Mouse (Mus musculus): Measurements from ENCODE around the gene Lrrk2.

Lrrk2 gene

GRCm38 (mm10) chr15:91672645-91673568 is at the start of gene Lrrk2:
Lrrk2 (plus strand) TSS chr15:91673175.
- DNase-seq (ENCODE audit: low read depth, low spot score): peak; percentile 88

GRCm38 (mm10) chr15:91624475-91624874 is 48.5 kb upstream of the Lrrk2 start:
- DNase-seq (ENCODE audit: low read depth, low spot score): no peak

- DNase-seq (ENCODE audit: low read depth, low spot score): peak; percentile 47
These were observed 43.8 kb upstream of the Lrrk2 start for GRCm38 (mm10) chr15:91629137-91629536.

DNA sequence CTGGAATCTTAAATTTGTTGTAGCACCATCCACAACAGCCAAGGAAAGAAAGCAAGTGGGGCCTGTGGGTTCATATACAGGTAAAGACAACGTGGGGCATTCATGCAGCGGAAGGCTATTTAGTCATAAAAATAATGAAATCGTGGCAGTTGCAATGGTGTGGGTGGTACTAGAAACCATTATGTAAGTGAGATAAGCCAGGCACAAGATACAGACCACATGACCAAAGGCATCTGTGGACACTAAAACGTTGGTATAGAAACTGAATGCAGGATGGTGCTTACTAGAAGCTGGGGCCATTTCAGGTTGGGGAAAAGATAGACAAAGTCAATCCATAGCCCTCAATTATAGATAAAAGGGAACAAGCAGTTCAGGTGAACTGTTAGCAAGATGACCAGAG is 40.5 kb upstream of the Lrrk2 start:
- no peak for DNase-seq (ENCODE audit: low read depth, low spot score)

GRCm38 (mm10) chr15:91633051-91633450 is 39.9 kb upstream of the Lrrk2 start:
- no peak for DNase-seq (ENCODE audit: low read depth, low spot score)

GRCm38 (mm10) chr15:91633806-91634205 is 39.2 kb upstream of the Lrrk2 start:
- DNase-seq (ENCODE audit: low read depth, low spot score): no peak

DNA sequence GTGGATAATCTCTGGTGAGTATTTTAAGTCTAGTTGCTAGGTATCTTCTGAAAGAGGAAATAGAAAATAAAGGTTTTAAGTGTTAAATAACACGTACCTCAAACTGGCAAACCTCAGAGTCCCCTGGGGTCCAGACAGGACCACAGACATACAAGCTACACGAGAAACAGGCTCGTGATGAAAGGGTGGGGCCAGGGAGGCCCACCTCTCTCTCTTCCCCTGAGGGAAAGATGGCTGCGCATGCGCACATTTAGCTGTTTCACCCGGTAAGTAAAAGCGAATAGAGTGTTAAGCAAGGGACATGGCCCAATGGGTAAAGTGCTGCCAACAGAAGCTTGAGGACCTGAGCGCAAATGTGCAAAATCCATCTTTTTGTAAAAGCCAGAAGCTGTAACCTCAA is 38.7 kb upstream of the Lrrk2 start:
- DNase-seq (ENCODE audit: low read depth, low spot score): no peak

DNA sequence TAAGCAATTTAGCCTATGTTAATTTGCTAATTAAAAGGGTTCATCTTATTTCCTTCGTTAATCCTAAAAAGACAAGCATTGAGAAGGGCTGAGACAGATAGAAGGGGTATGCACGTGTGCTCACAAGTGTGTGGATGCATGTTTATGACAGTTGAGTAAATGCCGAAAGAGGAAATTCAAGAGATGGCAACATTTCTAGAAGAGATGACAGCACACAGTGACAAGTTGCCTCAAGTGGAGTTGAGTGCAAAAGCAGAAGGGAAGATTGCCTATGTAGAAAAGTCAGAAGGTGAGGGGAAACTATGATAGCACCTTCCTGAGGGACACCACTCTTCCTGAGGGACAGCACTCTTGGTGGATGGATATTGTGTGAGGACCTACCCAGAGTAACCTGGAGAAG is 31.3 kb upstream of the Lrrk2 start:
- DNase-seq (ENCODE audit: low read depth, low spot score): no peak

DNA sequence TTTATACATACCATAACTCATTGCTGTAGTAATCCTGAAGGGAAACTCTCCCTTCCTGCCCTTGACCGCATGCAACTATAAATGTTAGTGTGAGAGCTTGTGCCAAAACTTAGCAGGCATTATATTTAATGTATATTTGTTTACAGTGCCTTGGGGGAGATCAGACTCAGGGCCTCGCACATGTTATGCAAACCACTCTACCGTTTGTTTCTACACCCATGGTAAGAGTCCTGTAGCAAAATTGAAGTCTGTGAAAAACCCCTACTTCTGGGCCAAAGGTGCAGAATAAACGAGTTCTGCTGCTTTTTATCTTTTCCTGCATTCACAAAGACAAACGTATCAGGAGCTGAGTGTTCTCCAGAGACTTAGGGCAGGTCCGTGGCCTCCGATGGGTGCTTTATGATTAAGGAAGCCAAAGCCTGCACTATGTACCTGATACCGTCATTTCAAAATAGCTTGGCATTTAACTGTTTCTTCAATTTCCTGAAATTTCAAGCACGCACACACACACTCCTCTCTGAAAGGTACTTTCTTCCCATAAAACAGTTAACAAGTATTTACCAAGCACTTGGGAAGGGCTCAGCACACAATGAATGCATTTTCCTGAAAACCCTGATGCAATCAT is 30.2 kb upstream of the Lrrk2 start:
- no peak for DNase-seq (ENCODE audit: low read depth, low spot score)

DNA sequence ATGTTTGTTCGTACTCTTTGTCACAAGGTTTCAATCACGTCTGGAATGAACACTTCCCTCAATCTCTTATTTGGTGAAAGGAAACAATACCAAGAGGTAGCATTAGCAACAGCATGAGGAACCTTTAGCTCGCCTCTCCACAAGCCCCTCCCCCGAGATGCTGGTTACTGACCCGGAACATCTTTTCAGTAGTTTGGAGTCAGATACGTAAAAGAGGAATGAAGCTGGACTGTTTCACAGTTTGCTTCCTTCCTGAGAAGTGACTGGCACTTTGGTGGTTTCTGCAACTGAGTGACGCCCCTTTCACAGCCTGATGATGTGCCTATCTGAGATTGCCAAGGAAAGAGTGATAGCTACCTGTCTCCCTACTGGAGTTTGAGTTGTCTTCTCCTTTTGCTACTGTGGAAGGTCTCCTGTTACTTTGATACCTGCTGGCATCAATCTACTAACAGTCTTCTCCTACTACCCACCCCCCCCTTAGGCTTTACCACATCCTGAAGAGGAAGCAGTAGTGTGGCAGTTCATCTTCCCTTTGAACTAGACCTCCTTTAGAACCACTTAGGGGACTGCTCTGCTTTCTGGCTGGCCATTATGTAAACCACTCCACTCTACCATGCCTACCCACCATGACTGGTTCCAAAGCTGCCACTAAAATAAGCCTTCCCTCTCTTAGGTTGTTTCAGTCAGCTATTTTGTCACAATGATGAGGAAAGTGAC is 29.2 kb upstream of the Lrrk2 start:
- no peak for DNase-seq (ENCODE audit: low read depth, low spot score)

GRCm38 (mm10) chr15:91650270-91650669 is 22.7 kb upstream of the Lrrk2 start:
- no peak for DNase-seq (ENCODE audit: low read depth, low spot score)

DNA sequence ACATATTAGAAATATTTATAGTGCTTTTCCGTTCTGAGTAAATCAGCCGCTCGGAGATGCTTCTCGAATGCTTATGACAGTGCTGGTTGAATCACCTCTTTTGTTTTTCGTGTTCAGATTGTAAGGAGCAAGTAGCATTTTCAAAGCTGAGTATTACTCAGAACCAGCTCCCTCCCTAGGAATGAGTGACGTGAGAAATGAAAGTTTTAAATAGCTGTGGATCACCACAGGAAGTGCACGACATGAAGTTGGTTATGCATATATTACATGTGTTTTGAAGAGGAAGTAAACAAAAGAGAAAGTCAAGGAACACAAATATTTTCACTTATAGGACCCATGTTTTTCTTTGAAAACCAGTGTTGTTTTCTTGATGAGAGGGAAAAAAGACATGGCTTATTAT is 21.5 kb upstream of the Lrrk2 start:
- peak; percentile 78 for DNase-seq (ENCODE audit: low read depth, low spot score)

DNA sequence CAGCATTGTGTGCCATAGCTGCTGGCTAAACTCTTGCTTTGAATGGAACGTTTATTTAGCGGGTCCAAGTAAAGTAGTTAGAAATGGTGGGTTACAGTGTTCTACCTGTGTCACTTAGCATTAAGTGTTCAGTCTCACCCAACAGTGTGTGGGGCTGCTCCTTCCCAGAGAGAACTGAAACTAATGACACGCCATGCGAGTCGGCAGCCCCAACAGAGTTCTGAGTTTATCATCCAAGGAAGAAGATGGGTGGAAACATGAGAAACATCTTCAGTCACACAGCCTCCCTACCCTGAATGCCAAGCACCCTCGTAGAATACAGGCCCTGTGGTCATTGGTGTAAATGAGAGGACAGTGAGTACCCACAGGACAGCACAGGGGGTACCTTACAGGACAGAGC is 14.7 kb upstream of the Lrrk2 start:
- DNase-seq (ENCODE audit: low read depth, low spot score): no peak

DNA sequence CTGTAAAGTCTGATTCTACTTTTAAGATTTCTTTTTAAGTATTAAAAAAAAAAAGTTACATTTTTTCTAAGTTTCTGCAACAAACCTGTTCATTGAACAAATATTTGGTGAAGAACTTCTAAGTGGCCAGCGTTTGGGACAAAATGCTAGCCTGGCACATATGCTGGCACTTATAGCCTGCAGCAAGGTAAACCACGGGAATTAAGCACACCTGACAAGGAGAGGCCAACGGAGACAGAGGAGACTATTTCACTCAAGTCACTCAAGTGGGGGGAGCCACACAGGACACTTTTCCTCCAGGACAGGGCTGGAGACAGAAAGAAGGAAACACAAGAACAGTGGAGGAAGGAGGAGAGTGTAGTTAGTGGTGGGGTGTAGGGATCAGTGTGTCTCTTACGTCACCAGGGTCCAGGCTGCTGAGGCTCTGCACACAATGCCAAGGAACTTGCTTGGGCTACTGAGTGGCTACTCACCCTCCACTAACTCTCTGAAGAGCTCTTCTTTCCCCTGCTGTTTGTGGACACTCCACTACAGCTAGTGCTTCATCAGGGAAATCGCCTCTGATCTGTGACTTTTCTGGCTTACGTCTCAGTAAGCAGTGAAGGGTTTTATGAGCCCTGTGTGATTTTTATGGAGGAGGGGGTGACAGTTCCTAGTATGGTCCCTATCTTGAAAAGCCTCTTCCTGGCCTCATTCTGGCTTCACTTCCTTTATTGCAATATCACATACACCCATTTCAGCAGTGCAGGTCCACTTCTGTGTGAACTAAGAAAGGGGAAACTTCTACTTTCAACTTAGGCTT is 12.5 kb upstream of the Lrrk2 start:
- no peak for DNase-seq (ENCODE audit: low read depth, low spot score)

DNA sequence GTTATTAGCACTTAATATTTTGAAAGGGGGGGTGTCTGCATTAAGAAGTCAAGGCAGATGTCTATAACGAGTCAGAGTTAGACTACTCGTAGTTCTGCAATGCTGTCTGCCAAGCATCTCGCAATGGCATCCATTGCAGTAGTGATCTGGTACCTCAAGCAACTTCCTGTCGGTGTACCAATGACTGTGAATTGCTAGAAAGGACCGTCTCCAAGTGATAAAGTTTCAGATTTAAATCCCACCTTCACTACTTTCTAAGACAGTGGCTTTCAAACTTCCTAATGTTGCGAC is 12.0 kb upstream of the Lrrk2 start:
- no peak for DNase-seq (ENCODE audit: low read depth, low spot score)

DNA sequence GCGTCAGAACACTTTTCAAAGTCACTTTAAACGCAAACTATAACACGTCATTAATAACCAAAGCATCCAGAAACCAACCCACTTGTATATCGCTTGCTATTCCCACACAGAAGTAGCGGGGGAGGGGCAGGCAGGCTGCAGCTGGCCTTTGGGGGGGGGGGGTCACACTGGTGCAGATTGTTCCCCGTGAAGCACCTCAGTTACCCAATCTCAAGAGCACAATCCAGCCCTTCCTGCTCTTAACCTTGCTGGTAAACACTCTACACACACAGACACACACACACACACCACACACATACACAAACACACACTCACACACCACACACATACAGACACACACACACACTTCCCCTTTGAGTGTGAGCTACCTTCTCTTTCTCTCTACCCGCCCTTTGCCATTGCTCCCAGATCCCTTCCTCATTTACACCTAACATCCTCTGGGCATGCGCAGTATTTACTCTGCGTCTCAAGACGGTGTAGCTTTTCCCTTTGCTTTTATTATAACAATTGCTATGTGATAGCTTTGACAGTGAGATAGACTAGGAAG is 8.3 kb upstream of the Lrrk2 start:
- DNase-seq (ENCODE audit: low read depth, low spot score): no peak

DNA sequence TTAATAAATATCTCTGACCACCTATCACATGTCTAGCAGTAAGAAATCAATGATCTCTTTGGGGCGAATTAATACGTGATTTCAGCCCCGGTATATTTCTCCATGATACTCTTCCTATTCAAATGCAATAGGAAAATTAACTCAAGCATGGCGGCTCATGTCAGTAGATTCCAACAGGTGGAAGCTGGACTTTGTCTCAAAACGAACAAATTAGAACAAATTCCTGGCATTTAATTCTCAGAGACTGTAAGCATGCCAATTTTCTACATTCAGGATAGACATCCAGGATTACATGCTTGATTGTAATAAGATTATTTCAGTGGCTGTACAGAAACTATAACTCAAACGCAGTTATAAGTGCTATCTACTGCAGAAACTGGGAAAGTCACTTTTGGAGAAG is 7.4 kb upstream of the Lrrk2 start:
- no peak for DNase-seq (ENCODE audit: low read depth, low spot score)

DNA sequence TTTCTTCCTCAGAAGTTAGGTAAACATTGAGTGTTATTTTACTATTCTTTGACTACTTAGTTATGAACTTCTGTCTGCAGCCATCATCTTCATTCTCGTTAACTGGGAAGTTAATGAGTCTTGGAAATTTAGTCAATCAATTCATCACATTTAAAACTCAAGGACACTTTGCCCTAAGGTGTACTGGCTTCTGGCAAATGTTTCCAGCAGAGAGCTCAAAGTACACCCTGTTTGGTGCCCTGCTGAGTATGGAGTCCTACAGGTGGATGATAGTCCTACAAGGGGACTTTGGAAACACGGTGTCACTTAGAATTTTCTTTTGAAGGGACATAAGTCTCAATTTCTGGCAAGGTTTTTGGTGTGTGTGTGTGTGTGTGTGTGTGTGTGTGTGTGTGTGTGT is 1.8 kb upstream of the Lrrk2 start:
- DNase-seq (ENCODE audit: low read depth, low spot score): no peak

- DNase-seq (ENCODE audit: low read depth, low spot score): no peak
These were observed 988 bp upstream of the Lrrk2 start for GRCm38 (mm10) chr15:91671987-91672386.

DNA sequence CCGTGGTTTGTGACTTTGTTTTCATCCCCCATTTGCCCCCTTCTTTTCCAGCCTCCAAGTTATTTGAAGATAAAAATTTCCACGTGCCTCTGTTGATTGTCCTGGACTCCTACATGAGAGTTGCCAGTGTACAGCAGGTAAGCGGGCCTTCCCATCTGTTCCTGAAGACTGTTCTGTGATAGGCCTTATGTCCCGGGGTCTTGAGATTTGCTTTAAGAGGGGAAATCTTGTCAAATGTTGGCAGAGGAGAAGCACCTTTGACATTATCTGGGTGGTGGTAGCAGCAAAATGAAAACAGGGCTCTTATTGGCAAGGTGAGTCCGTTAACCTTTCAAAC is 562 bp downstream of the Lrrk2 start:
- DNase-seq (ENCODE audit: low read depth, low spot score): no peak

DNA sequence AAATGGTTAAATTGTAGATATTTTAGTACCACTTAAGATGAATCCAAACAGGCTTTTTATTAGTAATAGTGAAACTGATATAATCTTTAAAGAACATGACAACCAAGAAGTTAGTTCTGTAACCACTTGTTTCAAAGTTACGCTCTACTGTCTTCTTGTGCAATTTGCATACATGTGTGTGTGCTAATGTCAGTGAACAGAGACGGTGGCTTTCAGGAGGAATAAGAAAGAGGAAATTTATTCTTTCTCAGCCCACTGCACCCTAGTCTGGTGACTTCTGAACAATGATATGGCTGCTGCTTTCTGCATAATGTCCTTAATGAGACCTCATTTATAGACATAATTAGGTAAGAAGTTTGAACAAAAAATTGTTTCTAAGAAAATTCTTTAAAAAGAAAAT is 7.1 kb downstream of the Lrrk2 start:
- no peak for DNase-seq (ENCODE audit: low read depth, low spot score)

Measured in 3T3-L1 (cell line).